Mouse (Mus musculus): ENCODE results near the gene Pdha1.

DNA sequence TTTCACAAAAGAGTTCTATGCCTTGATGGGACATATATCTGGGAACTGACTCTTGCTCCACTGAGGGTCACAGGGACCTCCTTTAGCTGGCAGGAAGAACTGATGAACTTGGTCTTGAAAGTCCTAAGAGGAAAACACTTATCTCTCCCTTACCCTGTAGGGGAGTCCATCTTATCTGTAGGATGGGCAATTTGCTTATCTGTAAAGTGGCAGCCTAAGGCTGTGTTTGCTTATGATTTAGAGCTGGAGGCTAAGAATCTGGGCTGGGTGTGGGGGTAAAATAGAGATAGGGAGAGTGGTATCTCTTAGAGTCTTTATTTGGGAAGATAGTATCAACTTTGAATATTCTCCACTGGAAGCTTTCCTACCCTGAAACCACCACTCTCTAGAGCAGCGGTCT lies 24.4 kb downstream of the Pdha1 start:
- no peak for TF ChIP-seq GATA1 (IDR thresholded peaks at IDR 0.05; ENCODE audit: low read length)
- no peak for TF ChIP-seq TAL1 (IDR thresholded peaks at IDR 0.05; ENCODE audit: low read length)
